Mouse (Mus musculus) lung, postnatal 0 days (tissue): ENCODE measurements around the gene Ntn1.

ENCODE experiments used
- CTCF ChIP-seq: IDR thresholded peaks from 2 replicates; pipeline ENCODE4 v1.5.1; 2016; ENCODE audit warnings: antibody characterized with exemption, mild to moderate bottlenecking
- EP300 ChIP-seq: IDR thresholded peaks from 2 replicates; pipeline ENCODE4 v1.6.1; 2016; ENCODE audit warnings: antibody characterized with exemption, mild to moderate bottlenecking, control low read depth

DNA sequence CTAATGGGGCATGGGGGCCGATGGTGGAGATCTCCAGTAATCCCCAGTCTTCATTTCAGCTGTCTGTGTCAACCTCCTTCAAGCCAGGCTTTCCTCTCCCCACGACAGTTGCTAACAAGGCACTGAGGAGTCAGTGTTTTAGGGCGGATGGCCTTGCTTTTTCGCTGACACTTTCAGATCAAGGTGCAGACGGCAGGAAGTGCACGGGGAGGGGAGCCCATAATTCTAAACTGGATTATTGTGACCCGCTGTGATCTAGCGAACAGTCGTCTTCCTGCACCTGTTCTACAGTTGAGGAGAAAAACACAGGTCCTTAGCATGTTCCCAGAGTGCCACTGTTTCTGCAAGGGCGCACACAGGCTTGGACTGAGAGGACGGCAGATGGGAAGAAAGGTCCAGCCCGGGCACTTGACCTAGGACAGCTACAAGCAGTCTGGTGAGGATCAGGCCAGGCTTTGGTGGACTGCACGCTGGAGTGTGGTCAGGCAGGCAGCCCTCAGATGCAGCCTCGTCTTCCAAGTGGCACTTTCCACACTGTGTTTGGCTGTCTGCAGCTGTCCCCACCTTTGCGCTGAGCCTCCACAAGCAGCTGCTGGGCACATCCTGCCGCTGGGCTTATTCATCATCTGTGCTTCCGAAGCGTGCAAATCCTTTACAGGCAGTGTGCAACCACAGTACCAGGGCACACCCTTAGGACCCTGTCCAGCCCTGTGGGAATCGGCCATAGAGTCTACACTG is 129.7 kb downstream of the Ntn1 start:
- TF ChIP-seq CTCF (no peak), EP300 (no peak)
